Mouse (Mus musculus) lung, postnatal 4 days (tissue): ENCODE measurements around the gene Lgi4.

Source experiments
- DNase-seq, 2 experiments: peaks; one replicate each; pipeline ENCODE4 v3.0.0; 2021

The Lgi4 gene

GRCm38 (mm10) chr7:31077885-31078445 is 18.8 kb downstream of the Lgi4 start:
- DNase-seq, result peak in 1 of 2 experiments; percentile 59

DNA sequence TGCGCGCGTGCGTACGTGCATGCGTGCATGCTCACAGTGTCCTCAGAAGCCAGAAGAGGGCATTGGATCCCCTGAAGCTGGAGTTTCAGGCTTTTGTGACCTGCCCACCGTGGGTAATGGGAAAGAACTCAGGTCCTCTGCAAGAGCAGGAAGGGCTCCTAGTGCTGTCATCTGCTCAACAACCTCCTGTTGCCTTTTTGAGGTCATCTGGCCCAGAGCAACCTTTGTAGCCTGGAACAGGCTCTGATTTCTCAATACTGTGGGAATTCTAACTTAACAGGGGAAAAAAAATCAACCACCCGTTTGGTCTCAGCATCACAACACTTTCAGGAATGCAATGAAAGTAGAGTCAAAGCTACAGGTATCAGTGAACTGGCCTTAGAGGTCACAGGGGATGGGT is 20.5 kb downstream of the Lgi4 start:
- DNase-seq, result no peak

DNA sequence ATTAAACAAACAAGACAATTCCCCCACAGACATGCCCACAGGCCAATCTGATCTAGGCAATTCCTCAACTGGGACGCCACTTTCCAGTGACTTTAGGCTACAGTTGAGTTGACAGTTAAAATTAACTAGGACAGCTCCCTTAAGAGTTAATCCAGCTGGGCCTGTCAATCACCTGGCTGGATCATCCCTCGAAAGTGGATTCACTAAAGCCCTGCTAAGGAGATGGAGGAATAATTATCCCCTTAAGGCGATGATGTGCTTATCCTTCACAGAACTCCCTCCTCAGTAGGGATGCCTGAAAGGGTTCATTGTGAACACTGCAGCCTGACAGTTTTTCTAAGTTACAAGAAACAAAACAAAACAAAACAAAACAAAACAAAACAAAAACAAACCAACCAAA is 21.5 kb downstream of the Lgi4 start:
- no peak for DNase-seq

DNA sequence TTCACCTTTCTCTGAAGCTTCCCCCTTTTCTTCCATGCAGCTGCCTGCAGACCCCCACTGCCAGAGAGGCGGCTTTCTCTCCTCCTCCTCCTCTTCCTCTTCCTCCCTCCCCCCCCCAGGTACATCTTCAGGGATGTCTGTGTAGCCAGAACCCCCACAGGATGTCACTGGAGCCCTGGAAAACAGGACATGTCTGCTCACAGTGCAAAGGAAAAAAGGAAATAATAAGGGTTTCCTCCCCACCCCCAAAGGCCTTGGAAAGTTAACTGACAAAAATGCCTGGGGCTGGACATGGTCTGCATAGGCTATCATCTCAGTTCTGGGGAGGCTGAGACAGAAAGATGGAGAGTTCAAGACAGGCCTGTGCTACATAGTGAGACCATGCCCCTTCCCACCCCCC is 22.0 kb downstream of the Lgi4 start:
- DNase-seq, result no peak

GRCm38 (mm10) chr7:31082106-31082505 is 23.0 kb downstream of the Lgi4 start:
- DNase-seq, result no peak

DNA sequence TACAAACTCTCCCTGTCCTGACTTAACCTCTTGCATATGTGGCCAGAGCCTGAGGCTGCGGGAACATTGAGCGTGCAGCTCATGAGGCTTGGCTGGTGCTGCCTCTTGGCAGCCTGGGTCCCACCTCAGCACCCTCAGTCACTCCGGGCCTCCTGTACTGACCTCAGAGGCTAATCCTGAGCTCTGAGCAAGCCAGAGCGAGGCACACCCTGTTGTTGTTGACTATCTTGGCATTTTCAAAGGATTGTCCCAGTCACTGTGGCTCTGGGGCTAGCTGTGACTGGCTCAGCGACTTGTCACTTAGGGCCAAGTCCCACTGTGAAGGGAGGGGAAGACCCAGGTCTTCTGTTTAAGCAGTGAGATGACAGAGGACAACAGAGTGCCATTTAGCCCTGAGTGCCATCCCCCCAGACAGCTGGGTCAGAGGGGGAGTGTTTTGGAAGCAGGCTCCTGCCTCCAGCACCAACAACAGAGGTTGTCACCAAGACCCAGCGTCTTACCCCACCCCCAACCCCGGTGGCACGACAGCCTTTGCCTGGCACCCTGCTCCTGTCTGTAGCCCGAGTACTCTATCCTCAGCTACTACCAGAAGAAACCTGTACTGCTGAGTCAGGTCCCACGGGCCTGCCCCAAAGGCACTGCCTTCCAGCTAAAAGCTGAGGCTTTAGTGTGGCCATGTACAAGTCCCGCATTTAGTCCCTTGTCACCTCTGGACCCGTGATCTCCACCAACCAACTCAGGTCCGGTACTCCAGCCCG is 23.9 kb downstream of the Lgi4 start:
- DNase-seq, result peak in 1 of 2 experiments; percentile 47

- DNase-seq, result no peak
Observed at GRCm38 (mm10) chr7:31084140-31084539, 25.0 kb downstream of the Lgi4 start.

DNA sequence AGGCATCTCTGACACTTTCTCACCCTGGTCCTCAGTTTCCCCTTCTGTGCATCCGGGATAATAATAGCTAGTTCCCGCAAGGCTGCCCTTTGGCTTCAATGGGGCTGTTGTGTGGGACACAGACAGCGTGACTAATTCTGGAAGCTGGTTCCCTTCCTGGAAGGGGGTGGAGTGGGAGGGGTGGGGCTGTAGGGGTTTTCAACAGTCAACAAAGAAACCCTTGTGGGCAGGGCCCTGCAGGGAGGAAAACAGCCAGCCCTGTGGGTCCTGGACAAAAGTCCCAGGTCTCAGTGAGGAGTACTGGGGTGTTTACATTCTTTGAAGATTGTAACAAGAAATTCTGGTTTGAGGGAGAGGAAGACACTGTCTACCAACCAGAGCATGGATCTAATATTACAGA is 26.0 kb downstream of the Lgi4 start:
- no peak for DNase-seq

DNA sequence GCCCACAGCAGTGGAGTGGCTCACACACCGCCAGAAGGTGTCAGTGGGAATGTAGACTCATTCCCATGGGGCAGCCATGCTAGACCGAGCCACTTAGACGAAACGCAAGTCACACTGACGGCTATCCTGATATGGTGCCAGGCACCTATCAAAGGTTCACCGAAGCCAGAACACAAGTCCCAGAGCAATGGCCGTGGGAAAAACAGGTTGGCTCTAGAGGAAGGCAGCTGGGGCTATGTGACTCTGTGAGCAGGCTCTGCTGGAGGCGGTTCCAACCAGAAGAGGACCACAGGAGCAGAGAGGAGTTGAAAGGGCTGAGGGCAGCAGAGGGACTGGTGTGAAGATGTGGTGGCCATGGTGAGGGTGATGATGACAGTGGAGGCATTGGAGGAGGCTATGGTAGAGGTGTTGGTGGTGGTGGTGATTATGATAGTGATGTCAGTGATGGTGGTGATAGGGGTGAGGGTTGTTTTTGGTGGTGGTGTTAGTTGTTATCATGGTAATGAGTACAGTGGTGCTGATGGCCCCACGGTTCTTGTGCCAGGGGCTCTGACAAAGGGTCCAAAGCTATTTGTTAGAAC is 27.1 kb downstream of the Lgi4 start:
- no peak for DNase-seq

DNA sequence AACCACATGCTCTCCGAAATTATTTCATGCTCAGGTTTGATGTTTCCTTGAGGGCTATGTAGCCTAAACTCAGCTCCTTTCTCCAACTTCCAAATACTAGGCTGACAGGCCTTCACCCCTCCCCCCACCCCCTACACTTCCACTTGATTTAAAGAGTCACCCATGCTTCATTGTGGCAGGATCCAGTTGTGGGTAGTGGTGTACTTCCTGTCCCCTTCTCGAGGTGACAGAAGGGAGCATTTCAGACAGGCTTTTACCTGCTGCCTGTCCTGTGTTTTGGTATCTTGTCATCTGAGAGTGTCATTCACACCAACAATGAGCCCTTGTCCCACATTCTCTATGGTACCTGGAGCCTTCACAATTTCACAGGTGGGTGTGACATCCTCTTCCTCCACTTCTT is 28.1 kb downstream of the Lgi4 start:
- no peak for DNase-seq

DNA sequence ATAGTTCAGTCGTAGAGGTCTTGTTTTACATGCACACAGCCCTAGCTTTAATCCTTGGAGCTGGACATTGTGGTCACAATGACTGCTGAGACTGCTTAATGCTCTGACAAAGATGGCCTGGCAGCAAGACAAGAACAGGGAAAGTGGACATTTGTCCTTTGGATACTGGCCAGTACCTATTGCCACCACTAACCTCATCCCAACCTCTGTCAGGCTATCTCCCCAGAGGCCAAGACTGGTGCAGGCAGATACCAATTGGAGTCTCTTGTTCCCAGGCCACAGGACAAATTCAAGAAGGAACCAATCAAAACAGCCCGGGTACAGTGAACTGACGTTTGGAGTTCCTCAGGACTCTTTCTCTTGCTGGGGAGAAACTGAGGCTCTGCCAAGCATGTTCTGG is 29.1 kb downstream of the Lgi4 start:
- no peak for DNase-seq

GRCm38 (mm10) chr7:31089721-31090120 is 30.6 kb downstream of the Lgi4 start:
- DNase-seq, result no peak

DNA sequence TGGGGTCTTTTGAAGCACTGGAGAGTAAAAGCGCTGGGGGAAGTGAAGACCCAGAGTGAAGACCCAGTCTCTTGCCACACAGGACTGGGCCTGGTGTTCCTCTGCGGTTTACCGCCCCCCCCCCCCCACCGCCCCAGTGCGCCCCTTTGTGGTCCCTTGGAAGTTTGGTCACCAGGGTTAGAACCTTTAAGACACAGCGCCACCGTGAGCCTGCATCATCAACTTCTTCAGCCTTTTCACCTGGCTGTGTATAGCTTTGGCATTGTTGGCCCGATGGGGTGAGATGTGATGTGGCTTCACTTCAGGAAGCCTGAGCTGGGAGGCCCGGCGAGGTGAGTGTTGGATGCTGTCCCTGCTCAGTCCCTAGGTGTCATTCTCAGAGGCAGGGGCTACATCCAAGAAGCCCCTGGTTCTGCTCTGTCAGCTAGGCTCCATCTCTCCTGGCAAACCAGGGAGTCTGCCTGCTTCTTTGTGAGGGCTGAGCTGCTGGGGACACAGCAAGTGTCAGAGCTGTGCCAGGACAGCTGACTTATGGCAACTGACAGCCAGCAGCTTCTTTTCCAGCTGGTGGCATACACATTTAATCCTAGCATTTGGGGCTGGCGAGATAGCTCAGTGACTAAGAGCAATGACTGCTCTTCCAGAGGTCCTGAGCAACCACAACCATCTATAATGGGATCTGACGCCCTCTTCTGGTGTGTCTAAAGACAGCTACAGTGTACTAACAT is 35.8 kb downstream of the Lgi4 start:
- DNase-seq, result peak; percentile 48 to 80

DNA sequence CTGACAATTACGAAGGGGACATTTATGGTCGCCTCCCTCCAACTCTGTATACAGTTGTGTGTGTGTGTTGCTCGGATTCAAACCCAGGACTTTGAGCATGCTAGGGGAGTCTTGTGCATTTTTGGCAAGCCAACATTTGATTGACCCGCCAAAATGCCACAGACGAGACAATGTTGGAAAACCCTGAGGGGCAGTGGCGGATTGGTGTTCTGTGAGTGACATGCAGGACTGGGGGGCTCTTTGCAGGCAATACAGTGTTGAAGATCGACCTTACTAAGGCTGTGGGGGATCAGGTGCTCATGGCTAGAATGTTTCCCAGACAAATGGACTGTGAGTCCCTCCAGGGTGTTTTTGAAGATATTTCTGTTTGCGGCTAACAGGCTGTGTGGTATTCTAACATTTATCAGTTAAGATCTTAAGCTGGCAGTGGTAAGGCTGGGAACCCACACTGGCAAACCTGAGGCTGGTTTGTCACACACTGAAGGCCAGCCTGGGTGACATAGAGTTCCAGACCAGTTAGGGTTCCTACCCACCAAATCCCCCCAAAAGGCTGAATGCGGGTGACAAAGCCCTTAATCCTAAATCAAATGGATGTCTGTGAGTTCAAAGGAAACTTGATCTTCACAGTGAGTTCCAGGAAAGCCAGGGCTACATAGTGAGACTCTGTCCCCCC is 37.9 kb downstream of the Lgi4 start:
- no peak for DNase-seq

GRCm38 (mm10) chr7:31097583-31098248 is 38.6 kb downstream of the Lgi4 start:
- peak; percentile 93 for DNase-seq

- no peak for DNase-seq
Observed at GRCm38 (mm10) chr7:31098697-31099611, 39.8 kb downstream of the Lgi4 start.

- no peak for DNase-seq
Observed at GRCm38 (mm10) chr7:31099612-31099982, 40.5 kb downstream of the Lgi4 start.

GRCm38 (mm10) chr7:31100786-31101185 is 41.6 kb downstream of the Lgi4 start:
- DNase-seq, result no peak

GRCm38 (mm10) chr7:31105061-31105768 is 46.1 kb downstream of the Lgi4 start:
- DNase-seq, result peak in 1 of 2 experiments; percentile 66

DNA sequence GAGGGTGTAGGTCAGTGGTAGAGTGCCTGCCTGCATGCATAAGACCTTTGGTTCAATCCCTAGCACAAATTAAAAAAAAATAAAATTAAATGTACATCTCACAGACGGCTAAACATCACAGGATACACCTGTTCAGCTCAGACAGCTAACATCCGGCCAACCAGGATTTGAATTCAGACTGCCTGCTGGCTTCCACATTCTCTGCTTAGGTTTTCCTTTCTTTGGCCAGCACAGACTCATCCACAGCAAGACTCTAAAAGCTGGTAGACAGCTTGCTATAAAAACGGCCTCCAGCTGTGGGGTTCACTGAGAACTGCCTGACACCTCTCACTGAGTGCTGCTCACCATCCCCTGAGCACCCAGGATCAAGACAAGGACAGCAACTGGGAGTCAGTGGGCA is 47.0 kb downstream of the Lgi4 start:
- no peak for DNase-seq

DNA sequence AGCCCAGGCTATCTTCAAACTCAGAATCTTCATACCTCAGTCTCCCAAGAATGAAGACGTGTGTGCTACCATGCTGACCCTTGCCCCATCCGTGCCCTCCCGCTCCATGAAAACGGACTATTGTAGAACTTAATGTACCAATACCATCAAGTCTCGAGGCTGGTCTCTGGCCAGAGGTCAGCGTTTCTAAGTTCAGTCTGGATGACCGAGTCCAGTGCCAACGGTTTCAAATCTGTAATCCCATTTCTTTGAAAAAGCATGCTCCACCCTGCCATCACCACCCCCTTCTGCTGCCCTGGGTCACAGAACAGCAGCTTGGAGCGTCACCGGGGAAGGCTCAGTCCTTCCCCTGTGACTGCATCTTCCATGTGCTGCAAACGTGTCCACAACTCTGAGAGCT is 48.6 kb downstream of the Lgi4 start:
- DNase-seq, result no peak
